ENCODE assay signal across 8 mouse cellular contexts in the genomic region with DNA sequence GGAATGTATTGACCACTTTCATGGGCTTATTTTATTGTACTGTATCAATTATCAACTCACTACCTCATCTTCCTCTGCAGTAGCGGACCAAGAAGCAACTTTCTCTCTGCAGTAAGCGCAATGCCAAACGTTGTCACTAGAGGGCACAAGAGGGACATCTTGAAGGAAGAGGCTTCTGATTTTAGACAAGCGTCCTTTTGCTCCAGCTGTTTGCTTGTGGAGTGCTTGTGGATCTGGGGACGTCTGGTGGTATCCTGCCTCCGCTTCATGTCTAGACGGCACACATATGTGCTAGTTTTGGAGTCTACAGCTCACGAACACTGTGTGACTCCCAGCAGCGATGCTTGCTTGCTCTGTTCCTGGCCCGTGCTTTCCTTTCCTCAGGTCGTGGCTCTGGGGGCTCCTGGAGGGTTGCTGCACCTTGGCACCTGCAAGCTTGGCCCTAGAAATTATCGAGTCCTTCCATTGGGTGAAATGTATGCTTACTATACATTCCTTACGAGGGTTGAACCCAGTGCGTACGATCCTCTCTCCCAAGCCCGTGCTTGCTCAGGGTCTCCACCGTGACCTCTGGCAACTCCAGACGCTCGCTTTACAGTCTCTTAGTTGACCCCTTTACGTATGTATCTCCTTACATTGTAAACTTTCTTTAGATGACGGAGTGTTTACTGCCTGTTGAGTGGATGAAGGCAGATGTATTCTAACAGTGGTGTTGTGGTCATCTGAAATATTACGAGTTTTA.
DNase-seq lines count a peak whose midpoint lies in the region; ATAC-seq and TF ChIP-seq lines count a peak whose summit lies in the region.

No protein-coding gene starts in this region.

- in situ Hi-C loops in CH12.LX (cut with MboI; ENCODE audit: low pct_ligation_motif_present, low pct_unique_long_range_greater_than_20kb, low sequenced_read_pairs): loop anchor here (25.0 kb wide), 1 partner anchor 1023 kb away; no protein-coding TSS in a partner anchor

- TF ChIP-seq EP300 in CH12.LX (IDR thresholded peaks at IDR 0.05; ENCODE audit: low read length): no peak
- no peak for TF ChIP-seq EP300 in liver, embryonic 14.5 days (IDR thresholded peaks at IDR 0.05; ENCODE audit: low read depth)

- no peaks in the 10 kb centered on the region for H3K4me1 ChIP-seq in CH12.LX (ENCODE audit: control insufficient read depth in 1 of 2, insufficient read depth in 2 of 2)
- no peaks in the 10 kb centered on the region for H3K4me1 ChIP-seq in heart, embryonic 11.5 days (ENCODE audit: control insufficient read depth, insufficient read depth, low read length)
- H3K4me1 ChIP-seq in liver, embryonic 14.5 days (replicated peaks; ENCODE audit: control insufficient read depth in 2 of 2, insufficient read depth in 2 of 2, low read length in 1 of 2): no peaks in the 10 kb centered on the region
- no peaks in the 10 kb centered on the region for H3K4me1 ChIP-seq in neural tube, embryonic 13.5 days (replicated peaks)

- peak; percentile 83 for DNase-seq in CH12.LX (ENCODE audit: extremely low read depth)
- peak; percentile 95 for DNase-seq in brain, embryonic 14.5 days (ENCODE audit: low read depth)
- DNase-seq in kidney, postnatal 14 days: peak; percentile 78
- peak; percentile 59 to 67 (median 61) for DNase-seq in liver, embryonic 14.5 days (ENCODE audit: low read depth in 3 of 3, low spot score in 3 of 3)
- DNase-seq in telencephalon, adult 2 months (ENCODE audit: low read depth, low spot score): peak; percentile 77

- 58% methylated on average over 22 of the region's 22 CpGs for WGBS in heart, embryonic 11.5 days (ENCODE audit: insufficient replicate concordance)
- WGBS in liver, embryonic 14.5 days (ENCODE audit: insufficient replicate concordance): 52% methylated on average over 22 of the region's 22 CpGs
- 60% methylated on average over 22 of the region's 22 CpGs for WGBS in neural tube, embryonic 13.5 days

- H3K9ac ChIP-seq in CH12.LX (ENCODE audit: insufficient read depth, low read depth): no peak overlapping the region
- no peak overlapping the region for H3K9ac ChIP-seq in heart, embryonic 11.5 days (ENCODE audit: low read depth, low read length)
- no peak overlapping the region for H3K9ac ChIP-seq in liver, embryonic 14.5 days (replicated peaks)
- no peak overlapping the region for H3K9ac ChIP-seq in neural tube, embryonic 13.5 days

- no peaks in the 10 kb centered on the region for H3K9me3 ChIP-seq in CH12.LX (replicated peaks; ENCODE audit: low read length)
- no peaks in the 10 kb centered on the region for H3K9me3 ChIP-seq in heart, embryonic 11.5 days (replicated peaks; ENCODE audit: control insufficient read depth, low read length)
- H3K9me3 ChIP-seq in liver, embryonic 14.5 days (ENCODE audit: control insufficient read depth, low read length): no peaks in the 10 kb centered on the region
- no peaks in the 10 kb centered on the region for H3K9me3 ChIP-seq in neural tube, embryonic 13.5 days

- TF ChIP-seq RAD21 in CH12.LX (IDR thresholded peaks at IDR 0.05; ENCODE audit: low read depth, low read length): peak; percentile 87

- H3K27me3 ChIP-seq in CH12.LX (replicated peaks): no peaks in the 10 kb centered on the region
- no peaks in the 10 kb centered on the region for H3K27me3 ChIP-seq in heart, embryonic 11.5 days (ENCODE audit: control insufficient read depth, insufficient read depth, low read length)
- H3K27me3 ChIP-seq in liver, embryonic 14.5 days (ENCODE audit: control insufficient read depth, insufficient read depth, low read length): no peaks in the 10 kb centered on the region
- H3K27me3 ChIP-seq in neural tube, embryonic 13.5 days: no peaks in the 10 kb centered on the region

- TF ChIP-seq POLR2A in CH12.LX (IDR thresholded peaks at IDR 0.05; ENCODE audit: low read depth, low read length): no peak
- TF ChIP-seq POLR2A in brain, embryonic 14.5 days (IDR thresholded peaks at IDR 0.05; ENCODE audit: borderline replicate concordance, extremely low read depth, insufficient read depth, insufficient read length, poor library complexity, severe bottlenecking): no peak

- no peaks in the 10 kb centered on the region for H3K36me3 ChIP-seq in CH12.LX (replicated peaks in 1 of 2; ENCODE audit: control insufficient read depth in 1 of 2, insufficient read depth in 1 of 2, low read length in 1 of 2)
- no peaks in the 10 kb centered on the region for H3K36me3 ChIP-seq in heart, embryonic 11.5 days (ENCODE audit: control insufficient read depth, insufficient read depth, low read length)
- no peaks in the 10 kb centered on the region for H3K36me3 ChIP-seq in liver, embryonic 14.5 days (replicated peaks; ENCODE audit: control insufficient read depth, insufficient read depth, low read depth)
- H3K36me3 ChIP-seq in neural tube, embryonic 13.5 days: no peaks in the 10 kb centered on the region

- no peak overlapping the region for H3K4me3 ChIP-seq in CH12.LX (replicated peaks in 1 of 3; ENCODE audit: low read depth in 2 of 3, low read length in 2 of 3, poor library complexity in 1 of 3)
- no peak overlapping the region for H3K4me3 ChIP-seq in heart, embryonic 11.5 days (ENCODE audit: low read depth, low read length)
- no peak overlapping the region for H3K4me3 ChIP-seq in liver, embryonic 14.5 days (ENCODE audit: insufficient read depth in 1 of 2, low read depth in 2 of 2, low read length in 2 of 2)
- no peak overlapping the region for H3K4me3 ChIP-seq in neural tube, embryonic 13.5 days

- H3K27ac ChIP-seq in CH12.LX (ENCODE audit: insufficient read depth, low read depth): no peak overlapping the region
- H3K27ac ChIP-seq in heart, embryonic 11.5 days (ENCODE audit: low read depth, low read length): no peak overlapping the region
- H3K27ac ChIP-seq in liver, embryonic 14.5 days: no peak overlapping the region
- no peak overlapping the region for H3K27ac ChIP-seq in neural tube, embryonic 13.5 days (replicated peaks)

- no peaks in the 10 kb centered on the region for H3K79me2 ChIP-seq in CH12.LX (replicated peaks; ENCODE audit: control insufficient read depth, extremely low read depth, insufficient read depth, poor library complexity, severe bottlenecking)

- peak; percentile 72 for ATAC-seq in erythroid progenitor cell, adult 5-6 weeks (replicated peaks; ENCODE audit: low FRiP score, poor library complexity, severe bottlenecking)
- no peak for ATAC-seq in heart, embryonic 11.5 days (replicated peaks; ENCODE audit: insufficient number of reproducible peaks, low FRiP score, low TSS enrichment)
- 0 out of 2 replicates have a peak, but pooled peaks have one; percentile 15 for ATAC-seq in liver, embryonic 14.5 days (ENCODE audit: insufficient read depth)
- peak; percentile 67; the same call in 1 of the 2 replicates for ATAC-seq in neural tube, embryonic 13.5 days (ENCODE audit: low read depth)

- peak overlapping the region; percentile 89 for H3K4me2 ChIP-seq in CH12.LX (ENCODE audit: insufficient read depth, low read depth, poor library complexity, severe bottlenecking)
- 0 out of 2 replicates have a peak overlapping the region, but pooled peaks have one; percentile 18 for H3K4me2 ChIP-seq in heart, embryonic 11.5 days
- H3K4me2 ChIP-seq in liver, embryonic 14.5 days (ENCODE audit: low read depth): no peak overlapping the region
- no peak overlapping the region for H3K4me2 ChIP-seq in neural tube, embryonic 13.5 days

- peak; percentile 86 to 95 for TF ChIP-seq CTCF in CH12.LX (conservative IDR thresholded peaks at IDR 0.05 in 1 of 2, IDR thresholded peaks at IDR 0.05 in 1 of 2; ENCODE audit: low read depth in 2 of 2, low read length in 2 of 2)
- TF ChIP-seq CTCF in brain, embryonic 14.5 days (IDR thresholded peaks at IDR 0.05; ENCODE audit: borderline replicate concordance, extremely low read depth, insufficient read depth, insufficient read length): peak; percentile 90
- TF ChIP-seq CTCF in liver, embryonic 14.5 days (IDR thresholded peaks at IDR 0.05; ENCODE audit: low read depth): peak; percentile 90

- dilution Hi-C loops in CH12.LX (cut with MboI; ENCODE audit: extremely low pct_ligation_motif_present, extremely low pct_unique_long_range_greater_than_20kb, low sequenced_read_pairs): no loop called here

TF ChIP-seq in CH12.LX, 34 proteins besides CTCF, POLR2A, EP300 and RAD21:
- no peak for TF ChIP-seq HCFC1 (IDR thresholded peaks at IDR 0.05; ENCODE audit: low read depth, low read length)
- peak; percentile 59 for TF ChIP-seq SMC3 (IDR thresholded peaks at IDR 0.05; ENCODE audit: low read depth, low read length)

Comparison
In these comparisons a context has a peak if more than half of its experiments do, and no peak if none do; other contexts are left out.
1. H3K4me2 ChIP-seq: peak in CH12.LX (single experiment) and heart, embryonic 11.5 days (single experiment); none in liver, embryonic 14.5 days (single experiment) and neural tube, embryonic 13.5 days (single experiment).
2. Peak in every context shown above with its lines, with median percentiles within 50 percentile points of each other: DNase-seq and CTCF ChIP-seq.